Mouse (Mus musculus) right cerebral cortex, postnatal 25 days (tissue): ENCODE data around the gene Gm4450.
"Not testable (repeated sequence)": the region's sequence is repeated elsewhere in the genome, so short reads cannot be mapped to it uniquely, and the experiment has no call there.

Experiments used
- DNase-seq: peaks from one replicate; pipeline ENCODE4 v3.0.0; 2022

The Gm4450 gene

DNA sequence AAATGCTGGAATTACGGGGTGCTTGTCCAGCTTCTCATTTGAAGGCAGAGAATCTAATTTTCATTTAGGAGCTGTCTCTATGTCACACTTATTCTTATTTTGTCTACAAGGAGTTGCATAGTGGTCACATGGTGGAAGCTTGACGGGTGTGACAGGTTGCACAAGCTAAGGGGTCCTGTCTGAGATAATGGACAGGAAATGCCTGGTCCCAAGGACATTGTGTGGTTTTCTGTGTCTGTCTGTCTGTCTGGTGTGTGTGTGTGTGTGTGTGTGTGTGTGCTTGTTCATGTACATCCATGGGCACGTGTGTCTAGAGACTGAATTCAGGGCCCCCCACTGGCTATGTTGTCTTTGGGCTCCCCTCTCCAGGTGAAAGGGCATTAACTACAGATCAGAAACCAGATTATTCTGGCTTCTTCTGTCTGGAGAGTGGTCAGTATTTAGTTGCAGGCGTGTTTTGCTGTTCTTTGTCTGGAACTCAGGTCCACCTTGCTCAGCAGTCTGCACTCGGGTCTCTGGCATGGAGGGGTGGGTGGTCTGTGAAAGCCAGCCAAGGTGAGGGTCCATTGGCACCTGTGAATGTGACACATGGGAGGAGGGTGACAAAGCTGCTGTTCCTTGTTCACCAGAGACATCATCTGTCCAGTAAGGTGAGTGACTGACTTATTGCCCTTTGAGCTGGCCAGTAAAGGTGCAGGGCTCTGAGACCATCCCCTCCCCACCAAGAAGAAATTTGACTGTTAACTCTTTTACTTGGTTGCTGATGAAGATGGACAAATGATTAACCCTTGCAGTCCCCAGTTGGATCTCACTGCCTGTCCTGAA lies 40.3 kb downstream of the Gm4450 start:
- no peak for DNase-seq

- DNase-seq, result no peak
These were observed 42.6 kb downstream of the Gm4450 start for GRCm38 (mm10) chr3:98414296-98414695.

DNA sequence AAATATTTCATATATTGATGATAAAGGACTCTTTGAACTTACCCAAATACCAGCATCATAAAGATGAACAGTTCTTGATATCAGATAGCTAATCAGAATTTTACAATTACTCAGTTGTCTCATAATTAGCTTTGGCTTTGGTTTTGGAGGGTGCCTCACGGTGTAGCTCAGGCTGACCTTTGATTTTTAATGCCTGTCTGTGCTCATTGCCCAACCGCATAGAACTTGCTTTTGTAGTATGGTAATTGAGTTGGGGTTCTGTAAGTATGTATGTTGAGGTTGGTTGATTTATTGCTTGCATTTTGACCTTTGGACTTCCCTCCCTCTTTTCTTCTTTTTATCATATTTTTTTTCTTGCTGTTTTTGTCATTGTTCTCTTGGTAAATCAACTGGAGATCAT lies 43.2 kb downstream of the Gm4450 start:
- no peak for DNase-seq

DNA sequence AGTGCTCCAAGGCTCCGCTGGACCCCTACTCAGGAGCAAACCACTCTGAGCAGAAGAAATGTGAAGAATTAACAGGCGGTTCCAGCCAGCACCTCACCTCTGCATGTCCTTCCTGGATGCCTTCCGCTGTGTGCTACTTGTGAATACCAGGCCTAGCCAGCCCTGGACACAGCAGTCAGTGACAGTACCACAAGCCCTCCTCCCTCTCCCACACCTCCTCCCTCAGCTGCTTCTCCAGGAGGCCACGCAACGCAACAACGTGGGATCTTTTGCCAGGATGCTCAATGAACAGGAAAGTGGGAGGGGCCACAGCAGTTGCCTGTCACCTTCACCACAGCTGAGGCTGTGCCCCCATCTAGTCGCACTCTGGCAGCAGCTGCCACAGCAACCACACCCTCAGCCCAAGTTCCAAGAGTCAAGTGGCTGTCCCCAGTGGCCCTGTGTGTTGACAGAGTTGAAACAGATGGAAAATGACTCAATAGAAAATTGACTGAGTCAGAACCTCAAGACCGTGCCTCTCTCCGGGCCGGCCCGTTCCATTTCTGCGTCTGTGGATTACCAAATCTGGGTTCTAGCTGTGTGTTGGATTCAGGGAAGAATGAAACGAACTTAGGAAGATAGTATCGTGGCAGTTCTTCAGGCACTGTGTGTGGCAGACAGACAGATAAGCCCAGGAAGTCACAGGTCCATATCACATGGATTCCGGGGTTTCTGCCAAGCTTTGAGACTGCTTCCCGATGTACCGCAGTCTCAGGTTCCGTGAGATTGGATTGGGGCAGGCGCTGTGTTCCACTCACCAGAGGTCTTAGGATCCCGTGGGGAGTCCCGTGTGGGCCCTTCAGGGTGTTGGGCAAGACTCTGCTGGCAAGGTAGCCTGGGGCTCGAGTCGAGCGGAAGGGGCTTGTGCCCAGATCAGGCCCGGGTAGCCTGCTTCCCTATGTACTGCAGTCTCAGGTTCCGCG lies 46.0 kb downstream of the Gm4450 start:
- DNase-seq, result not testable (repeated sequence)

DNA sequence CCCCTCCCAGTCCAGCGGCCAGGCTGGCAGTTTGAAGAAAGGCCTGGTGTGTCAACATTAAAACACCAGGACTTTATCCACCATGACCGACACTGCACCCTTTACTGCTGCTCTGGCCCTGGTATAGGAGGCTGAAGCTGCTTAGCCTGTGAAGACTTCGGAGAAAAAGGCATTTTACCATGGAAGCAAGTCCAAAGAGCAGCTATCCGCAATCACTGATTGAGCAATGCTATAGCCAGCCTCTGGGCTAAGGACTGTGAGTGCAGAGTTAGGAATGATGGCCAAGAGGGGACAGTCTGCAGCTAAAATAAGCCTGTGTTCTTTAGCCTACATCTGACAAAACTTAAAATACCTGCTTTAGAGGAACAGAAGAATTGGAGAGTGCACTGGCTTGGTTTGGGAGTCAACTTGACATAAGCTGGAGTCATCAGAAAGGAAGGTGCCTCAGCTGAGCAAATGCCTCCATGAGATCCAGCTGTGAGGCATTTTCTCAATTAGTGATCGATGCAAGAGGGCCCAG lies 49.6 kb downstream of the Gm4450 start:
- DNase-seq, result not testable (repeated sequence)

DNA sequence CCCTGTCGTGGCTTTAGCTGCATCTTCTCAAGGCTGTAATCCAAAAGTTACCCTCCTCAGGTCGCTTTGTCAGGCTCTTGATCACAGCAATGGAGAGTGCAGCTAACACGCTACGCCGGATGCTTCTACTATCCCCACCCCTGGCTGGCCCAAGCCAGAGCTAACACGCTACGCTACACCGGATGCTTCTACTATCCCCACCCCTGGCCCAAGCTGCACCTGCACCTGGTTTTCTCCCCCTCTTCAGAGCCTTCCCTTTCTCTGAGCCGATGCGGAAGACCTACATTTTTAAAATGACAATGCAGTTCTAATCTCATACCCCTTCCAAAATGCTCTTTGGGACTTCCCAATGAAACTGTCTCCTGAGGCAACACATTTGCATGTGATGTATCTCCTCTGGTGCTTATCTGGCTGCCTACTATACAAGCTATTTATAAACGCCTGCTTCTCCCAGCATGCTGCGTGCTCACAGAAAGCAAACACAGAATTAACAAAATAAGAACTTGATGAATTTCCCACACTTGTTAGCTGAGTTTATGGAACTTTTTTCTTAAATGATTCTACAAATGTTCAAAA lies 50.3 kb downstream of the Gm4450 start:
- not testable (repeated sequence) for DNase-seq

- DNase-seq, result not testable (repeated sequence)
These were observed 51.0 kb downstream of the Gm4450 start for GRCm38 (mm10) chr3:98405877-98406276.

DNA sequence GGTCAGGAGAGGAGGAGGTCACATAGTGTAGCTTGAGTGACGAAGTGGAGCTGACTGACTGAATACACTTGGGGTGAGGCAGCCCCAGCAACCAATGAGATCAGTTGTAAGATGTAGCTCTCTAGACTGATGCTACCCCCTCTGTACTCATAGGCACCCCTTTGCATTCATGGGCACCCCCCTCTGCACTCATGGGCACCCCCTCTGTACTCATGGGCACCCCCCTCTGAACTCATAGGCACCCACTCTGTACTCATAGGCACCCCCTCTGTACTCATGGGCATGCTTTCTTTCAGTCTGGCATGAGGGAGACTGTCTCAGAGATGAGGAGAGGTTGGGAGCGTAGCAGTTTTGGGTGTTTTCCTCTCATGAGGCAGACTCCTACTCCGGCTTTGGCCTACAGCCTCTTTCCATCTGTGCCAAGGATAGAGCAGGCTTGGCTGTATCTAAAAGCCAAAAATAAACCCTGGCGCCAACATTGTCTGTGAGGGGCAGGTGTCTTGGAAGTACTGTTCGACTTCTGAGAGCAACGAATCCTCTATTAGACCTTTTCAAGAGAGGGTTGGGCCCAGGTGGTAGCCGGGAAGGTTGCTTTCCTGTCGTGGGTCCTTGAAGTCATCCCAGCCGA lies 52.5 kb downstream of the Gm4450 start:
- DNase-seq, result not testable (repeated sequence)
